Mouse (Mus musculus) heart, postnatal 0 days (tissue): ENCODE data around the gene Cdc42bpg.
"Not testable (repeated sequence)": the region's sequence is repeated elsewhere in the genome, so short reads cannot be mapped to it uniquely, and the experiment has no call there.

ENCODE experiments used
- CTCF ChIP-seq: IDR thresholded peaks from 2 replicates; pipeline ENCODE4 v1.5.1; 2016; ENCODE audit warnings: antibody characterized with exemption, control low read depth, low read depth
- EP300 ChIP-seq: IDR thresholded peaks from 2 replicates; pipeline ENCODE4 v1.6.1; 2016; ENCODE audit warnings: antibody characterized with exemption, low read depth

DNA sequence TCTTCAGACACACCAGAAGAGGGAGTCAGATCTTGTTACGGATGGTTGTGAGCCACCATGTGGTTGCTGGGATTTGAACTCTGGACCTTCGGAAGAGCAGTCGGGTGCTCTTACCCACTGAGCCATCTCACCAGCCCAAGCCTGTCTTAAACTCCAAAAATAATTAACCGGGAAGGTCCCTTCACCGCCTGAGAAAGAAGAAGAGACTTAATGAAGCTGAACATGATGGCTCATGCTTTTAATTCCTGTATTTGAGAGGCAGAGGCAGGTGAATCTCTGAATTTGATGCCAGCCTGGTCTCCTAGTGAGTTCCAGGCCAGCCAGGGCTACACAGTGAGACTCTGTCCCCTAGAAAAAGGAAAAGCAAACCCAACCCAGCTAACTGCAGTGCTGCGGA lies 15.5 kb upstream of the Cdc42bpg start:
- not testable (repeated sequence) for TF ChIP-seq CTCF, EP300
